Mouse (Mus musculus) urinary bladder, postnatal 36 days (tissue): ENCODE results near the gene Ubash3b.
A peak's percentile ranks its signal among the peaks of the same experiment; 100 is the strongest.

Experiments
- DNase-seq, 2 experiments: peaks; one replicate each; pipeline ENCODE4 v3.0.0; 2022; ENCODE audit warnings: low spot score in 2 of 2, mixed read lengths in 1 of 2

Gene Ubash3b

GRCm38 (mm10) chr9:41161413-41161812 is at the start of gene Ubash3b:
Gene Ubash3b (minus strand): TSS chr9:41161697.
- no peak for DNase-seq

- DNase-seq = peak; percentile 81 to 91
These were observed 45.9 kb upstream of the Ubash3b start for GRCm38 (mm10) chr9:41207130-41208104.

- no peak for DNase-seq
These were observed 45.2 kb upstream of the Ubash3b start for GRCm38 (mm10) chr9:41206717-41207116.

GRCm38 (mm10) chr9:41205267-41205666 is 43.8 kb upstream of the Ubash3b start:
- DNase-seq = no peak

- DNase-seq = no peak
These were observed 38.2 kb upstream of the Ubash3b start for GRCm38 (mm10) chr9:41199456-41200252.

- DNase-seq = no peak
These were observed 37.2 kb upstream of the Ubash3b start for GRCm38 (mm10) chr9:41198501-41199265.

- DNase-seq = no peak
These were observed 34.3 kb upstream of the Ubash3b start for GRCm38 (mm10) chr9:41195742-41196311.

- no peak for DNase-seq
These were observed 30.2 kb upstream of the Ubash3b start for GRCm38 (mm10) chr9:41191651-41192210.

- peak; percentile 42 to 63 for DNase-seq
These were observed 29.4 kb upstream of the Ubash3b start for GRCm38 (mm10) chr9:41190745-41191482.

- DNase-seq = no peak
These were observed 26.4 kb upstream of the Ubash3b start for GRCm38 (mm10) chr9:41187939-41188338.

GRCm38 (mm10) chr9:41187498-41187897 is 26.0 kb upstream of the Ubash3b start:
- no peak for DNase-seq

- DNase-seq = no peak
These were observed 23.8 kb upstream of the Ubash3b start for GRCm38 (mm10) chr9:41185331-41185730.

- no peak for DNase-seq
These were observed 21.1 kb upstream of the Ubash3b start for GRCm38 (mm10) chr9:41182550-41182949.

- DNase-seq = no peak
These were observed 20.3 kb upstream of the Ubash3b start for GRCm38 (mm10) chr9:41181803-41182202.

- no peak for DNase-seq
These were observed 19.9 kb upstream of the Ubash3b start for GRCm38 (mm10) chr9:41181372-41181771.

- no peak for DNase-seq
These were observed 17.6 kb upstream of the Ubash3b start for GRCm38 (mm10) chr9:41179056-41179455.

GRCm38 (mm10) chr9:41173158-41173557 is 11.7 kb upstream of the Ubash3b start:
- DNase-seq = peak in 1 of 2 experiments; percentile 13

- DNase-seq = no peak
These were observed 10.9 kb upstream of the Ubash3b start for GRCm38 (mm10) chr9:41172426-41172825.

GRCm38 (mm10) chr9:41170026-41170425 is 8.5 kb upstream of the Ubash3b start:
- no peak for DNase-seq

- DNase-seq = no peak
These were observed 7.2 kb upstream of the Ubash3b start for GRCm38 (mm10) chr9:41168656-41169055.
